Mouse (Mus musculus) heart, embryonic 12.5 days (tissue): Measurements from ENCODE around the gene Maml1. TPM values are rescaled to one million over a fixed set of nuclear protein-coding genes. Genes with fewer than 3 reads are reported as not detected.

Source experiments
- ATAC-seq: fragments of 200-750 bp; cut with Nextera tagmentation; 2 replicates; pipeline ENCODE4 v1.8.0; 2017; ENCODE audit warnings: moderate TSS enrichment, moderate library complexity; ENCODE audit not compliant: insufficient number of reproducible peaks, low FRiP score
- H3K27ac ChIP-seq: fragments of 300-500 bp; sonication (generic); 2 replicates; pipeline ENCODE4 v1.5.1; 2016; ENCODE audit warnings: mild to moderate bottlenecking, moderate library complexity; ENCODE audit not compliant: poor library complexity, severe bottlenecking
- H3K27me3 ChIP-seq: fragments of 300-500 bp; sonication (generic); replicated peaks from 2 replicates; pipeline ENCODE4 v1.6.1; 2016; ENCODE audit warnings: mild to moderate bottlenecking, moderate library complexity
- H3K36me3 ChIP-seq: fragments of 300-500 bp; sonication (generic); 2 replicates; pipeline ENCODE4 v1.6.1; 2016; ENCODE audit warnings: mild to moderate bottlenecking, moderate library complexity
- H3K4me1 ChIP-seq: fragments of 300-500 bp; sonication (generic); replicated peaks from 2 replicates; pipeline ENCODE4 v1.6.1; 2016; ENCODE audit warnings: mild to moderate bottlenecking
- H3K4me2 ChIP-seq: fragments of 300-500 bp; sonication (generic); 2 replicates; pipeline ENCODE4 v1.6.1; 2016; ENCODE audit warnings: mild to moderate bottlenecking, moderate library complexity
- H3K4me3 ChIP-seq: fragments of 300-500 bp; sonication (generic); 2 replicates; pipeline ENCODE4 v1.5.1; 2016; ENCODE audit warnings: mild to moderate bottlenecking
- H3K9ac ChIP-seq: fragments of 300-500 bp; sonication (generic); 2 replicates; pipeline ENCODE4 v1.6.1; 2016; ENCODE audit warnings: mild to moderate bottlenecking, moderate library complexity
- H3K9me3 ChIP-seq: fragments of 300-500 bp; sonication (generic); replicated peaks from 2 replicates; pipeline ENCODE4 v1.6.1; 2016; ENCODE audit warnings: mild to moderate bottlenecking, moderate library complexity
- WGBS: fragments of 180-500 bp; shearing (Covaris S2); methylation state at CpG from one replicate; pipeline ENCODE4 v1.1.7; 2016; 5-methylcytosine and 5-hydroxymethylcytosine counted together
- polyA plus RNA-seq: library from polyadenylated mRNA; unstranded; fragments of >200 nt; fragmentation: Nextera tagmentation; extraction: Ambion mirVana; gene quantifications from 2 replicates; pipeline ENCODE4 v1.2.1, GENCODE M21; 2016

Gene Maml1
- 4.6 and 6.1 TPM in 2 replicates for polyA plus RNA-seq

DNA sequence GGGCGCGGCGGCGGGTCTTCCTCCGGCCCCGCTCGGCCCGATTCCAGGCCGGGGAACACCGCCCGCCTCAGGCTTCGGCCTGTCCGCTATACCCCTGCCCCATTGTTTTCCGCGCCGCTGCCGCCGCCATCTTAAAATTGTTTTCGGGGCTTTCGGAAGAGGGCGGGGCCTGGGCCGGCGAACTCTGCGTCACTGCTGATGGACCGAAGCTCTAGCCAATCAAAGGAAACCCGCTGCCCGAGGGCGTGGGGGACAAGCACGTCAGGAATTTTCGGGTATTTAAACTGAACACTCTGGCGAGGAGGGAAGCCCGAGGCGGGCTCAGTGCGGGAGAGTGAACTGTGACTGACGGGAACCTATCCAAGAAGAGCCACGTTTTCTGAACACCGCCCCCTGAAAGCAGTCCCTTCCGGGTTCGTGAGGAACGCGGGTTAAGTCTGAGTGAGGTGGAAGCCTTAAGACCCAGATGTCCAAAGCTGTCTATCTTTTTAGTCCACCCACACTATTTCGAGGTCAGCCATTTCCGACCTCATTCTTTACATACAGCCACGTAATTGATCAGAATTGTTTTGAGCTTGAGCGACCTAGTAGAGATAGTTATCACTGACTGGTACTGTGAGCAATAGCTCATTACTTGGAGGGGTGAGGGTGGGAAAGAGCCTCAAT lies at the start of gene Maml1:
Gene Maml1 (minus strand): TSS at position 122 of the 666 bp plus-strand sequence.
- ATAC-seq, result peak; percentile 97
- Histone ChIP-seq H3K9ac (peak within 1 kb of the TSS; percentile 99), H3K4me1 (peaks cover 36% of the 10 kb centered on the region), H3K27me3 (no peaks in the 10 kb centered on the region), H3K27ac (peak within 1 kb of the TSS; percentile 99), H3K4me3 (peak within 1 kb of the TSS; percentile 93), H3K4me2 (peak within 1 kb of the TSS; percentile 77), H3K36me3 (peaks cover 44% of the 10 kb centered on the region), H3K9me3 (no peaks in the 10 kb centered on the region)
- WGBS, result under 1% methylated on average over 45 of the region's 45 CpGs

DNA sequence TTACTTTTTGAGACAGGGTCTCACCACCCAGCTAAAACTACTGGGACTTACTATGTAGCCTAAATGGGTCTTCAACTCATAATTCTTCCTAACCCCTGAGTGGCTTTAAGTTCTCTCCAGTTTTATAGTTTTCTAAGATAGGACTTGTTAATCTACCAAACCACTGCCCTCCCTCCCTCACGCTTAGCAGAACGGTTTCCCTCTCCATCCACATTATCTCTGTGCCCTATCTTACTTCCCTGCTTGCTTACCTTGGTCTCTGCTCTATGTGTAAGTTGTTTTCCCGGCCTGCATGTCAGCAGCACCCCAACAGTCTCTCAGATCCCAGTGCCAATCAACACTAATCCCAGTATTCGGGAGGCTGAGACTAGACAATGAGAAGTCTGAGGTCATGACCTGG lies 44.8 kb upstream of the Maml1 start:
- no peak overlapping the region for H3K4me3 ChIP-seq
- H3K27ac ChIP-seq, result no peak overlapping the region
- no peaks in the 10 kb centered on the region for H3K9me3 ChIP-seq
- peaks cover 2% of the 10 kb centered on the region; the same call in 1 of the 2 replicates for H3K4me1 ChIP-seq
- ATAC-seq, result no peak
- no peaks in the 10 kb centered on the region for H3K36me3 ChIP-seq
- H3K27me3 ChIP-seq, result no peaks in the 10 kb centered on the region
- WGBS, result 51% methylated on average over 4 of the region's 4 CpGs
- no peak overlapping the region for H3K9ac ChIP-seq
- H3K4me2 ChIP-seq, result no peak overlapping the region

GRCm38 (mm10) chr11:50336126-50336525 lies 44.0 kb upstream of the Maml1 start:
- no peak for ATAC-seq
- Histone ChIP-seq H3K4me1 (no peaks in the 10 kb centered on the region), H3K4me2 (no peak overlapping the region), H3K36me3 (no peaks in the 10 kb centered on the region), H3K27ac (no peak overlapping the region), H3K9ac (no peak overlapping the region), H3K9me3 (no peaks in the 10 kb centered on the region), H3K4me3 (no peak overlapping the region), H3K27me3 (no peaks in the 10 kb centered on the region)
- WGBS, result 50% methylated on average over 1 of the region's 1 CpGs

GRCm38 (mm10) chr11:50333181-50333580 lies 41.1 kb upstream of the Maml1 start:
- H3K9me3 ChIP-seq, result no peaks in the 10 kb centered on the region
- H3K27ac ChIP-seq, result no peak overlapping the region
- H3K36me3 ChIP-seq, result 0 out of 2 replicates have a peak, but pooled peaks cover 6% of the 10 kb centered on the region
- H3K9ac ChIP-seq, result no peak overlapping the region
- no peak overlapping the region for H3K4me2 ChIP-seq
- ATAC-seq, result no peak
- no peaks in the 10 kb centered on the region for H3K4me1 ChIP-seq
- H3K4me3 ChIP-seq, result no peak overlapping the region
- 77% methylated on average over 3 of the region's 3 CpGs for WGBS
- no peaks in the 10 kb centered on the region for H3K27me3 ChIP-seq

DNA sequence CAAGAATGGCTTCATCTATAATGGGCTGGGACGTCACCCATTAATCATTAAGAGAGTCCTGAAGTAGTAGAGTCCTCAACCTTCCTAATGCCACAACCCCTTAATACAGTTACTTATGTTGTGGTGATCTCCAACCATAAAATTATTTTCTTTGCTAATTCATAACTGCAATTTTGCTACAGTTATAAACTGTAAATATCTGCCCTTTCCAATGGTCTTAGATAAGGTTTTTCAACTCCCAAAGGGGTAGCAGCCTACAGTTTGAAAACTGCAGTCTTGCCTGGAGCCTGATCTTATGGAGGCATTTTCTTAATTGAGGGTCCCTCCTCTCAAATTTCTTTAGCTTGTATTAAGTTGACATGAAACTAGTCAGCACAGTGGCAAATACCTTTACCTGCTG lies 37.3 kb upstream of the Maml1 start:
- Histone ChIP-seq H3K27ac (no peak overlapping the region), H3K36me3 (0 out of 2 replicates have a peak, but pooled peaks cover 9% of the 10 kb centered on the region), H3K4me2 (no peak overlapping the region), H3K4me1 (peaks cover 1% of the 10 kb centered on the region; the same call in 1 of the 2 replicates), H3K9ac (no peak overlapping the region), H3K4me3 (no peak overlapping the region), H3K9me3 (no peaks in the 10 kb centered on the region), H3K27me3 (no peaks in the 10 kb centered on the region)
- no peak for ATAC-seq
- 89% methylated on average over 1 of the region's 1 CpGs for WGBS

DNA sequence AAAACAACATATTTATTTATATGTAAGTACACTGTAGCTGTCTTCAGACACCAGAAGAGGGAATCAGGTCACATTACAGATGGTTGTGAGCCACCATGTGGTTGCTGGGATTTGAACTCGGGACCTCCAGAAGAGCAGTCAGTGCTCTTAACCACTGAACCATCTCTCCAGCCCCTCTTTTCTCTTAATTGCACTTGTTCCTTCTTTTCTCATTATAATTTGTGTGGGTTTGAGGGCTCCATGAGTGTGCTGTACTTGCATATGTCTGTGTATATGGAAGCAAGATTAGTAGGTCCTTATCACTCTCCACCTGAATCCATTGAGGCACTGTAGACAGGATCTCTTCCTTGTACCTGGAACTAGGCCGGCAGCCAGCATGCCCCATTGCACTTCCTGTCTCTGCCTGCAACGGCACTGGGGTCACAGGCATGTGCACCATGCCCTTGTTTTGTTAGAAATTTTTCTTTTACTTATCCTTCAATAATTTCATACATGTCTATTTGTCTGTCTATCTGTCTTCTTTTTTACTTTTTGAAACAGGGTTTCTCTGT lies 36.0 kb upstream of the Maml1 start:
- no peak for ATAC-seq
- Histone ChIP-seq H3K4me2 (no peak overlapping the region), H3K4me3 (no peak overlapping the region), H3K4me1 (peaks cover 9% of the 10 kb centered on the region), H3K27ac (no peak overlapping the region), H3K36me3 (0 out of 2 replicates have a peak, but pooled peaks cover 9% of the 10 kb centered on the region), H3K9me3 (no peaks in the 10 kb centered on the region), H3K9ac (no peak overlapping the region), H3K27me3 (no peaks in the 10 kb centered on the region)
- WGBS, result 79% methylated on average over 3 of the region's 3 CpGs

- H3K4me1 ChIP-seq, result peaks cover 21% of the 10 kb centered on the region
- peak overlapping the region; percentile 95 for H3K4me3 ChIP-seq
- H3K36me3 ChIP-seq, result 0 out of 2 replicates have a peak, but pooled peaks cover 9% of the 10 kb centered on the region
- 7% methylated on average over 7 of the region's 7 CpGs for WGBS
- no peak for ATAC-seq
- H3K27ac ChIP-seq, result peak overlapping the region; percentile 91
- no peaks in the 10 kb centered on the region for H3K9me3 ChIP-seq
- H3K27me3 ChIP-seq, result no peaks in the 10 kb centered on the region
- H3K4me2 ChIP-seq, result peak overlapping the region; percentile 71
- H3K9ac ChIP-seq, result peak overlapping the region; percentile 78
Measured at GRCm38 (mm10) chr11:50326302-50326966, 34.3 kb upstream of the Maml1 start.

GRCm38 (mm10) chr11:50325496-50326301 lies 33.6 kb upstream of the Maml1 start, which contains the start of gene Canx:
TSS of gene Canx (minus strand) at chr11:50325673.
- H3K4me2 ChIP-seq, result peak within 1 kb of the TSS; percentile 92
- H3K4me1 ChIP-seq, result peaks cover 21% of the 10 kb centered on the region
- peak within 1 kb of the TSS; percentile 95 for H3K4me3 ChIP-seq
- peak within 1 kb of the TSS; percentile 98 for H3K9ac ChIP-seq
- ATAC-seq, result peak; percentile 98
- peak within 1 kb of the TSS; percentile 92 for H3K27ac ChIP-seq
- 0 out of 2 replicates have a peak, but pooled peaks cover 9% of the 10 kb centered on the region for H3K36me3 ChIP-seq
- WGBS, result under 1% methylated on average over 64 of the region's 64 CpGs
- H3K9me3 ChIP-seq, result no peaks in the 10 kb centered on the region
- no peaks in the 10 kb centered on the region for H3K27me3 ChIP-seq

- H3K4me1 ChIP-seq, result peaks cover 21% of the 10 kb centered on the region
- H3K36me3 ChIP-seq, result 0 out of 2 replicates have a peak, but pooled peaks cover 9% of the 10 kb centered on the region
- peak overlapping the region; percentile 95 for H3K4me3 ChIP-seq
- H3K9ac ChIP-seq, result peak overlapping the region; percentile 98
- under 1% methylated on average over 34 of the region's 34 CpGs for WGBS
- ATAC-seq, result peak; percentile 73
- H3K4me2 ChIP-seq, result peak overlapping the region; percentile 92
- peak overlapping the region; percentile 92 for H3K27ac ChIP-seq
- no peaks in the 10 kb centered on the region for H3K9me3 ChIP-seq
- H3K27me3 ChIP-seq, result no peaks in the 10 kb centered on the region
Measured at GRCm38 (mm10) chr11:50324751-50325471, 32.8 kb upstream of the Maml1 start.

DNA sequence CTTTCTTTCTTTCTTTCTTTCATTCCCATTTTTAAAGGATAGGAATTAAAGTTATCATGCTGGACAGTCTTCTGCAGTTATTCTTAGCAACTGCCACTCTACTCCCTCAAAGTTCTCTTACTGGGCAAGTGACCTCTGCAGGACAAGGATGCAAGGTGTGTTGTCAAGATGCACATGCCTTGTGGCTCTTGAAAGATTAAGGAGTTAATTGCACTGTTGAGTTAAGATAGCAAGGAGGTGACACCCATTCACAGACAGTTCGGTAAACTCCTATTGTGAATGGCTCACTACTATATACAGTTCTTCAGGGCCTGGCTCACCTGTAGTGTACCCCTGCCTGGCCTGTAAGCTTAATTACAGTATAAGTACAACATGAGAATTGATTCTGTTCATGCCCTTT lies 31.7 kb upstream of the Maml1 start:
- Histone ChIP-seq H3K27ac (no peak overlapping the region), H3K9me3 (no peaks in the 10 kb centered on the region), H3K4me2 (peak overlapping the region; percentile 92)

More for the DNA sequence above, 31.7 kb upstream of the Maml1 start:
- Histone ChIP-seq H3K36me3 (peaks cover 17% of the 10 kb centered on the region), H3K27me3 (no peaks in the 10 kb centered on the region), H3K9ac (peak overlapping the region; percentile 98; the same call in 1 of the 2 replicates), H3K4me3 (peak overlapping the region; percentile 95), H3K4me1 (peaks cover 21% of the 10 kb centered on the region)
- no peak for ATAC-seq
- WGBS, result 5% methylated on average over 1 of the region's 1 CpGs
